Mouse (Mus musculus): ENCODE results near the gene Syvn1.

DNA sequence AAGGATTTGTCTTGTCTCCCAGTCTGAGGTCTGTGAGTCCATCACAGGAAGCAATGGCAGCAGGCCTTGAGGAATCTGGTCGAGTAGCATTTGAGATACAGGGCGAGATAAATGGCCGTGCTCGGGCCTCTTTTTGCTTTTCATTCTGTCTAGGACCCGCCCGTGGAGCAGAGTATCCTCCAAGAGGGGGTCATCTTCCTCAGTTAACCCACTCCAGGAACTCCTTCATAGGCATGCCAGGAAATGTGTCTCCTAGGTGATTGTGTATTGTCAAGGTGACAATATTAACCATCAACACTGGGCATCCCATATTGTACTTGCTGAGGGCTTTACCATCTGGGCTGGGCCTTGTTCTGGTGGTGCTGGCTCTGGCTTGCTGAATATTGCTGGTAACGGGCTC lies 47.7 kb downstream of the Syvn1 start, which contains the start of gene AC131692.1:
- no peak for TF ChIP-seq CTCF (IDR thresholded peaks at IDR 0.05; ENCODE audit: low read depth, low read length)
- no peak for TF ChIP-seq POLR2A (IDR thresholded peaks at IDR 0.05; ENCODE audit: borderline replicate concordance, low read depth, low read length)
